Mouse (Mus musculus): ENCODE data around the gene Sorl1. TPM values are rescaled to one million over a fixed set of nuclear protein-coding genes. Genes with fewer than 3 reads are reported as not detected.
A peak's percentile ranks its signal among the peaks of the same experiment; 100 is the strongest.

Gene Sorl1
- polyA plus RNA-seq, 1 experiment from 2014 or later: 11.4 TPM

- Histone ChIP-seq H3K4me1 (ENCODE audit: control insufficient read depth, insufficient read depth, low read depth, low read length) (peaks cover 11% of the 10 kb centered on the region), H3K27ac (ENCODE audit: low read depth, low read length) (no peak overlapping the region; the same call in 1 of the 2 replicates)
- no peak for ATAC-seq
These were observed 12.8 kb downstream of the Sorl1 start for GRCm38 (mm10) chr9:42111256-42111655.

DNA sequence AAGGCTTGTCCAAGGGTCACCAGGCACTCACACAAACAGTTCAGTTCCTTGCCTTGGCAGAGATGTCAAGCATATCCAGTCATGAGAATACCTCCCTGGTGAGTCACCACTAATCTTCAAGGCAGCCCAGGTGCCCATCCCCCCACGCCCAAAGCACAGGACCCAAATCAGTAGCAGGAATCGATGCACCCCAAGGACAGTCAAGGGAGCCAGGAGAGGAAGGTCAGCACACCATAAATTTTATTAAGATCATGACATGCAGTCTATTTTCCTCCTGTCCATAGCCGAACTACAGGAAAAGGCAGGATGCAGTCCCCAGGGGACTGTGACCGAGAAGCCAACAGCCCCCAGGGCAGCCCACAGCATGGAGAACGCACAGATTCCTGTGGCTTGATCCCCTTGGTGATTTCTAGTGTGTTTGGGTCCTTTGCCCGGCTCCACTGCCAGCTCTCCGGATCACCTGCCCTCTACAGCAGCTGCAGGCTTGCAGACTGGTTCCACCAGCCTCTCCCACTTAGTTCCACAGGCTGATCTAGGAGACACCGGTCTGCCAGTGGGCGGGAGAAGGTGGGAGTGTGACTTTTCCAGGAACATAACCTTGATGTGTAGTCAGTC, 14.2 kb downstream of the Sorl1 start:
- H3K27me3 ChIP-seq (replicated peaks; ENCODE audit: control insufficient read depth, insufficient read depth, low read length): no peaks in the 10 kb centered on the region
- no peaks in the 10 kb centered on the region for H3K36me3 ChIP-seq (ENCODE audit: control insufficient read depth, insufficient read depth, low read length)
- no peak overlapping the region for H3K4me3 ChIP-seq (ENCODE audit: low read length)
- WGBS: 56% methylated on average over 9 of the region's 9 CpGs
- no peak overlapping the region for H3K4me2 ChIP-seq (ENCODE audit: low read length)
- ATAC-seq: 0 out of 2 replicates have a peak, but pooled peaks have one; percentile 38
- H3K9ac ChIP-seq (ENCODE audit: low read depth, low read length): no peak overlapping the region
- H3K27ac ChIP-seq (ENCODE audit: low read depth, low read length): no peak overlapping the region
- no peaks in the 10 kb centered on the region for H3K9me3 ChIP-seq (ENCODE audit: control insufficient read depth, low read length)
- peaks cover 6% of the 10 kb centered on the region; the same call in 1 of the 2 replicates for H3K4me1 ChIP-seq (ENCODE audit: control insufficient read depth, insufficient read depth, low read depth, low read length)

More at GRCm38 (mm10) chr9:42111256-42111655, 12.8 kb downstream of the Sorl1 start:
- no peaks in the 10 kb centered on the region for H3K9me3 ChIP-seq (ENCODE audit: control insufficient read depth, low read length)
- H3K27me3 ChIP-seq (replicated peaks; ENCODE audit: control insufficient read depth, insufficient read depth, low read length): no peaks in the 10 kb centered on the region
- H3K36me3 ChIP-seq (ENCODE audit: control insufficient read depth, insufficient read depth, low read length): no peaks in the 10 kb centered on the region
- H3K4me2 ChIP-seq (ENCODE audit: low read length): no peak overlapping the region
- no peak overlapping the region for H3K4me3 ChIP-seq (ENCODE audit: low read length)
- 84% methylated on average over 7 of the region's 7 CpGs for WGBS
- no peak overlapping the region for H3K9ac ChIP-seq (ENCODE audit: low read depth, low read length)

- no peak overlapping the region for H3K27ac ChIP-seq (ENCODE audit: low read depth, low read length)
- no peak overlapping the region for H3K4me3 ChIP-seq (ENCODE audit: low read length)
- no peaks in the 10 kb centered on the region for H3K36me3 ChIP-seq (ENCODE audit: control insufficient read depth, insufficient read depth, low read length)
- no peak overlapping the region for H3K9ac ChIP-seq (ENCODE audit: low read depth, low read length)
- 70% methylated on average over 5 of the region's 5 CpGs for WGBS
- H3K4me1 ChIP-seq (ENCODE audit: control insufficient read depth, insufficient read depth, low read depth, low read length): peaks cover 6% of the 10 kb centered on the region; the same call in 1 of the 2 replicates
- ATAC-seq: no peak
- no peaks in the 10 kb centered on the region for H3K27me3 ChIP-seq (replicated peaks; ENCODE audit: control insufficient read depth, insufficient read depth, low read length)
- no peak overlapping the region for H3K4me2 ChIP-seq (ENCODE audit: low read length)
- no peaks in the 10 kb centered on the region for H3K9me3 ChIP-seq (ENCODE audit: control insufficient read depth, low read length)
These were observed 15.0 kb downstream of the Sorl1 start for GRCm38 (mm10) chr9:42109131-42109530.

DNA sequence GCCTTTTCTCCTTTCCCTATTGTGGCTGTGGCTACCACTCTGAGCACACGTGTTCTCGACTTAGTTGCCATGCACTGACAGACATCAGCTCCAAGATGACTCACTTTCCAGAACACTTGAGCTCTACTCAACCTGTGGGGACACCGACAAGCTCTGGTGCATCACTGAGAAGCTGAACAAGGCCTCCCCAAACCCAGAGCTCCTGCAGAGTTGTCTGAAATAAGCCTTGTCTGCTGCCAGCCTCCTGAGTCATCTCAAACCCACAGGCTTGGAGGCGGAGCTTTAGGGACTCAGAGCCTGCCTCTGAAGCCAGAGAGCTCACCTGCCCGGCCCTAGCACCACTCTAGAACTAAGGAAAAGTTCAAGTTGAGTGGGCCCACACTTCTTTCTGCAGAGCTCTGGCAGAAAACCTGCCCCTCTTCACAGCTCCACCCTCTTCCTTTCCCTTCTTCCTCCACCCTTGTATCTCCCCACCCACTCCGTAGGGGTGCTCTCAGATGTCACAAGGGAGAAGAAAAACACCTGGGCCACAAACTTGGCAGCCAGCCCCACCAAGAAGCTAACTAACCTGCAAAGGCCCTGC, 15.6 kb downstream of the Sorl1 start:
- H3K27ac ChIP-seq (ENCODE audit: low read depth, low read length): no peak overlapping the region
- WGBS: 51% methylated on average over 6 of the region's 6 CpGs

DNA sequence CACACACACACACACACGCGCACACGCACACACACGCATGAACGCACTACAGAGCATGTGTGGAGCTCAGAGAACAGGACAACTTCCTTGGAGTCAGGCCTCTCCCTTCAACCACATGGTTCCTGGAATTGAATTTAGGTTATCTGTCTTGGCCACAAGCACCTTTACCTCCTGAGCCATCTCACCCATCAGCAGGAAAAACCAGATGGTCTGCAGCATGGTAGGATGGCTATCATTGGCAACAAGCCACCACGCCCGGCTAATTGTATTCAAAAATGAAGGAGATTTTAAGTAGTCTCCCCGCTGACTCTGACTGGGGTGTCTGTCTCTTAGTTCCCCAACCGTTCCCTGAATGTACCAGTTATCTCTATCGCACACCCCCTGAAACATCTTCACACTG, 17.0 kb downstream of the Sorl1 start:
- ATAC-seq: peak; percentile 31; the same call in 1 of the 2 replicates
- H3K4me3 ChIP-seq (ENCODE audit: low read length): no peak overlapping the region
- H3K27me3 ChIP-seq (replicated peaks; ENCODE audit: control insufficient read depth, insufficient read depth, low read length): no peaks in the 10 kb centered on the region
- no peak overlapping the region for H3K27ac ChIP-seq (ENCODE audit: low read depth, low read length)
- H3K4me2 ChIP-seq (ENCODE audit: low read length): no peak overlapping the region
- 92% methylated on average over 10 of the region's 10 CpGs for WGBS
- H3K9me3 ChIP-seq (ENCODE audit: control insufficient read depth, low read length): no peaks in the 10 kb centered on the region
- H3K36me3 ChIP-seq (ENCODE audit: control insufficient read depth, insufficient read depth, low read length): no peaks in the 10 kb centered on the region
- H3K4me1 ChIP-seq (ENCODE audit: control insufficient read depth, insufficient read depth, low read depth, low read length): peaks cover 6% of the 10 kb centered on the region; the same call in 1 of the 2 replicates
- H3K9ac ChIP-seq (ENCODE audit: low read depth, low read length): no peak overlapping the region

More for the DNA sequence above, 15.6 kb downstream of the Sorl1 start:
- Histone ChIP-seq H3K4me1 (ENCODE audit: control insufficient read depth, insufficient read depth, low read depth, low read length) (peaks cover 6% of the 10 kb centered on the region; the same call in 1 of the 2 replicates), H3K4me3 (ENCODE audit: low read length) (no peak overlapping the region), H3K36me3 (ENCODE audit: control insufficient read depth, insufficient read depth, low read length) (no peaks in the 10 kb centered on the region), H3K4me2 (ENCODE audit: low read length) (no peak overlapping the region), H3K9ac (ENCODE audit: low read depth, low read length) (no peak overlapping the region), H3K9me3 (ENCODE audit: control insufficient read depth, low read length) (no peaks in the 10 kb centered on the region), H3K27me3 (replicated peaks; ENCODE audit: control insufficient read depth, insufficient read depth, low read length) (no peaks in the 10 kb centered on the region)
- no peak for ATAC-seq

- H3K4me1 ChIP-seq (ENCODE audit: control insufficient read depth, insufficient read depth, low read depth, low read length): peaks cover 6% of the 10 kb centered on the region; the same call in 1 of the 2 replicates
- H3K4me3 ChIP-seq (ENCODE audit: low read length): no peak overlapping the region
- H3K9ac ChIP-seq (ENCODE audit: low read depth, low read length): no peak overlapping the region
- no peaks in the 10 kb centered on the region for H3K9me3 ChIP-seq (ENCODE audit: control insufficient read depth, low read length)
- H3K27me3 ChIP-seq (replicated peaks; ENCODE audit: control insufficient read depth, insufficient read depth, low read length): no peaks in the 10 kb centered on the region
- H3K27ac ChIP-seq (ENCODE audit: low read depth, low read length): no peak overlapping the region
- WGBS: 88% methylated on average over 7 of the region's 7 CpGs
- H3K36me3 ChIP-seq (ENCODE audit: control insufficient read depth, insufficient read depth, low read length): no peaks in the 10 kb centered on the region
- H3K4me2 ChIP-seq (ENCODE audit: low read length): no peak overlapping the region
- ATAC-seq: no peak
These were observed 17.8 kb downstream of the Sorl1 start for GRCm38 (mm10) chr9:42106305-42106704.

DNA sequence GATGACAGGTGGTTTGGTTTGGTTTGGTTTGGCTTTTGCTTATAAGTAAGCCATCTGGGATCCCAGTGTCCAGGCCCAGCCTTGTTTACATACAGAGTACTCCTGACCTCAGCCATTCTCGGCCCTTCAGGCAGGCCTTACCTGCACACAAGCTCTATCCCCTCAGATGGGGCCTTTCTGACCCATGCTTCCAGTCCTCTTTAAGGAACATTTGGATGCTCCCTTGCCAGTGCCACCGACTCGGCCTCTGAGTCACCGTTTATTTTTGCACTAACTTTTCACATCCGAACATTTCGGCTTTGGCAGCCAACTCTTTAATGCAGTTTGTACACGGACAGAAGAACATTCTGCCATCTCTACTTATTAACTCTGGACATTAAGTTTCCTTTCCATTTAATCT, 20.6 kb downstream of the Sorl1 start:
- Histone ChIP-seq H3K4me2 (ENCODE audit: low read length) (no peak overlapping the region), H3K9ac (ENCODE audit: low read depth, low read length) (no peak overlapping the region), H3K4me3 (ENCODE audit: low read length) (no peak overlapping the region), H3K27me3 (replicated peaks; ENCODE audit: control insufficient read depth, insufficient read depth, low read length) (no peaks in the 10 kb centered on the region), H3K27ac (ENCODE audit: low read depth, low read length) (no peak overlapping the region), H3K9me3 (ENCODE audit: control insufficient read depth, low read length) (no peaks in the 10 kb centered on the region), H3K4me1 (ENCODE audit: control insufficient read depth, insufficient read depth, low read depth, low read length) (no peaks in the 10 kb centered on the region; the same call in 1 of the 2 replicates), H3K36me3 (ENCODE audit: control insufficient read depth, insufficient read depth, low read length) (no peaks in the 10 kb centered on the region)
- ATAC-seq: no peak
- WGBS: 93% methylated on average over 7 of the region's 7 CpGs

- 92% methylated on average over 6 of the region's 6 CpGs for WGBS
These were observed 22.1 kb downstream of the Sorl1 start for GRCm38 (mm10) chr9:42102013-42102412.

DNA sequence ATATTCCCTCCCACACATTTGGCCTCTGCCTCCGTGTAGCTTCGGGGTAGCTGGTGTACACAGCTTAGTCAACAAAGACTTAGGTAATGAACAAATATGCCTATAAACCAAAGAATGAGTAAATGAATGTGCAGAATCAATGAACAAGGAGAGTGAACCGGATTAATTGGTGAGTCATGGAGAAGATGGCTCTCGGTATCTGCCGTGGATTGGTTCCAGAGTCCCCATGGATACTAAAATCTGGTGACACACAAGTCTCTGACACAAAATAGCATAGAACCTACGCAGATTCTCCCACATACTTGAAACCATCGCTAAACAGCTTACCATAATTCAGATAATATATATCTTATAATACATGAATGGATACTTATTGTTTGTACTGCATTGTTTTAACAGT, 22.8 kb downstream of the Sorl1 start:
- Histone ChIP-seq H3K4me2 (ENCODE audit: low read length) (no peak overlapping the region), H3K36me3 (ENCODE audit: control insufficient read depth, insufficient read depth, low read length) (no peaks in the 10 kb centered on the region), H3K27ac (ENCODE audit: low read depth, low read length) (no peak overlapping the region), H3K27me3 (replicated peaks; ENCODE audit: control insufficient read depth, insufficient read depth, low read length) (no peaks in the 10 kb centered on the region), H3K4me3 (ENCODE audit: low read length) (no peak overlapping the region), H3K4me1 (ENCODE audit: control insufficient read depth, insufficient read depth, low read depth, low read length) (no peaks in the 10 kb centered on the region; the same call in 1 of the 2 replicates), H3K9ac (ENCODE audit: low read depth, low read length) (no peak overlapping the region), H3K9me3 (ENCODE audit: control insufficient read depth, low read length) (no peaks in the 10 kb centered on the region)
- ATAC-seq: no peak
- 81% methylated on average over 7 of the region's 7 CpGs for WGBS

More at GRCm38 (mm10) chr9:42102013-42102412, 22.1 kb downstream of the Sorl1 start:
- H3K9ac ChIP-seq (ENCODE audit: low read depth, low read length): no peak overlapping the region
- no peaks in the 10 kb centered on the region for H3K9me3 ChIP-seq (ENCODE audit: control insufficient read depth, low read length)
- H3K4me2 ChIP-seq (ENCODE audit: low read length): no peak overlapping the region
- H3K27me3 ChIP-seq (replicated peaks; ENCODE audit: control insufficient read depth, insufficient read depth, low read length): no peaks in the 10 kb centered on the region
- H3K27ac ChIP-seq (ENCODE audit: low read depth, low read length): no peak overlapping the region
- ATAC-seq: no peak
- H3K4me3 ChIP-seq (ENCODE audit: low read length): no peak overlapping the region
- H3K4me1 ChIP-seq (ENCODE audit: control insufficient read depth, insufficient read depth, low read depth, low read length): no peaks in the 10 kb centered on the region; the same call in 1 of the 2 replicates
- H3K36me3 ChIP-seq (ENCODE audit: control insufficient read depth, insufficient read depth, low read length): no peaks in the 10 kb centered on the region

All from hindbrain, embryonic 16.5 days (tissue).